Mouse (Mus musculus): ENCODE results near the gene Hnrnpm. TPM values are rescaled to one million over a fixed set of nuclear protein-coding genes. Genes with fewer than 3 reads are reported as not detected.
"Not testable (repeated sequence)": the region's sequence is repeated elsewhere in the genome, so short reads cannot be mapped to it uniquely, and the experiment has no call there.

Hnrnpm gene
- 115 and 122 TPM in 2 replicates for polyA plus RNA-seq (2015; fragmentation: Nextera tagmentation; extraction: Ambion mirVana)

GRCm38 (mm10) chr17:33686760-33687159, at the start of gene Hnrnpm:
Gene Hnrnpm, minus strand, starts transcription at chr17:33686860.
- WGBS, result 96% methylated on average over 1 of the region's 1 CpGs
- peak within 1 kb of the TSS; percentile 56 for H3K9ac ChIP-seq (ENCODE audit: low read length)
- H3K27me3 ChIP-seq (ENCODE audit: control insufficient read depth, insufficient read depth, low read length), result no peaks in the 10 kb centered on the region
- TF ChIP-seq EP300 (optimal IDR thresholded peaks at IDR 0.05), result no peak
- no peak for TF ChIP-seq CTCF (IDR thresholded peaks at IDR 0.05; ENCODE audit: low read depth)
- DNase-seq (ENCODE audit: low spot score) (no peak), ATAC-seq (ENCODE audit: low FRiP score, low TSS enrichment) (no peak)
- H3K9me3 ChIP-seq (ENCODE audit: control insufficient read depth, low read length), result no peaks in the 10 kb centered on the region
- peaks cover 3% of the 10 kb centered on the region; the same call in 1 of the 2 replicates for H3K4me1 ChIP-seq (replicated peaks; ENCODE audit: control insufficient read depth, insufficient read depth)
- peaks cover 5% of the 10 kb centered on the region; the same call in 1 of the 2 replicates for H3K36me3 ChIP-seq (ENCODE audit: control insufficient read depth, insufficient read depth, low read length)
- peak within 1 kb of the TSS; percentile 94; the same call in 1 of the 2 replicates for H3K4me3 ChIP-seq (ENCODE audit: low read depth, low read length)
- peak within 1 kb of the TSS; percentile 97; the same call in 1 of the 2 replicates for H3K27ac ChIP-seq (replicated peaks)
- H3K4me2 ChIP-seq (replicated peaks; ENCODE audit: low read depth), result peak within 1 kb of the TSS; percentile 87

GRCm38 (mm10) chr17:33733526-33733925, 46.9 kb upstream of the Hnrnpm start:
- not testable (repeated sequence) for H3K4me1 ChIP-seq (replicated peaks; ENCODE audit: control insufficient read depth, insufficient read depth); DNase-seq (ENCODE audit: low spot score); H3K4me3 ChIP-seq (ENCODE audit: low read depth, low read length); H3K4me2 ChIP-seq (replicated peaks; ENCODE audit: low read depth); H3K27ac ChIP-seq (replicated peaks); H3K36me3 ChIP-seq (ENCODE audit: control insufficient read depth, insufficient read depth, low read length); ATAC-seq (ENCODE audit: low FRiP score, low TSS enrichment); H3K9me3 ChIP-seq (ENCODE audit: control insufficient read depth, low read length); H3K9ac ChIP-seq (ENCODE audit: low read length); H3K27me3 ChIP-seq (ENCODE audit: control insufficient read depth, insufficient read depth, low read length)
- 78% methylated on average over 10 of the region's 10 CpGs for WGBS

- not testable (repeated sequence) for ATAC-seq (ENCODE audit: low FRiP score, low TSS enrichment); H3K9me3 ChIP-seq (ENCODE audit: control insufficient read depth, low read length); H3K36me3 ChIP-seq (ENCODE audit: control insufficient read depth, insufficient read depth, low read length); H3K4me3 ChIP-seq (ENCODE audit: low read depth, low read length); H3K27ac ChIP-seq (replicated peaks); H3K9ac ChIP-seq (ENCODE audit: low read length); H3K4me1 ChIP-seq (replicated peaks; ENCODE audit: control insufficient read depth, insufficient read depth); H3K4me2 ChIP-seq (replicated peaks; ENCODE audit: low read depth); DNase-seq (ENCODE audit: low spot score); H3K27me3 ChIP-seq (ENCODE audit: control insufficient read depth, insufficient read depth, low read length)
- 41% methylated on average over 9 of the region's 9 CpGs for WGBS
These were observed 46.0 kb upstream of the Hnrnpm start for GRCm38 (mm10) chr17:33732556-33733083.

- no peak for ATAC-seq (ENCODE audit: low FRiP score, low TSS enrichment)
- no peaks in the 10 kb centered on the region for H3K4me1 ChIP-seq (replicated peaks; ENCODE audit: control insufficient read depth, insufficient read depth)
- no peaks in the 10 kb centered on the region for H3K27me3 ChIP-seq (ENCODE audit: control insufficient read depth, insufficient read depth, low read length)
- no peak overlapping the region for H3K4me3 ChIP-seq (ENCODE audit: low read depth, low read length)
- no peak overlapping the region for H3K4me2 ChIP-seq (replicated peaks; ENCODE audit: low read depth)
- WGBS, result 60% methylated on average over 2 of the region's 2 CpGs
- no peaks in the 10 kb centered on the region for H3K36me3 ChIP-seq (ENCODE audit: control insufficient read depth, insufficient read depth, low read length)
- no peaks in the 10 kb centered on the region for H3K9me3 ChIP-seq (ENCODE audit: control insufficient read depth, low read length)
- H3K9ac ChIP-seq (ENCODE audit: low read length), result no peak overlapping the region
- DNase-seq (ENCODE audit: low spot score), result no peak
- TF ChIP-seq EP300 (optimal IDR thresholded peaks at IDR 0.05) (no peak), CTCF (IDR thresholded peaks at IDR 0.05; ENCODE audit: low read depth) (peak; percentile 66)
- H3K27ac ChIP-seq (replicated peaks), result no peak overlapping the region
These were observed 42.6 kb upstream of the Hnrnpm start for GRCm38 (mm10) chr17:33729215-33729614.

- ATAC-seq (ENCODE audit: low FRiP score, low TSS enrichment) (no peak), DNase-seq (ENCODE audit: low spot score) (no peak)
- H3K9ac ChIP-seq (ENCODE audit: low read length), result no peak overlapping the region
- H3K27me3 ChIP-seq (ENCODE audit: control insufficient read depth, insufficient read depth, low read length), result no peaks in the 10 kb centered on the region
- H3K36me3 ChIP-seq (ENCODE audit: control insufficient read depth, insufficient read depth, low read length), result no peaks in the 10 kb centered on the region
- WGBS, result 77% methylated on average over 2 of the region's 2 CpGs
- no peak overlapping the region for H3K4me2 ChIP-seq (replicated peaks; ENCODE audit: low read depth)
- no peak overlapping the region for H3K4me3 ChIP-seq (ENCODE audit: low read depth, low read length)
- TF ChIP-seq CTCF (IDR thresholded peaks at IDR 0.05; ENCODE audit: low read depth), result no peak
- no peaks in the 10 kb centered on the region for H3K4me1 ChIP-seq (replicated peaks; ENCODE audit: control insufficient read depth, insufficient read depth)
- H3K27ac ChIP-seq (replicated peaks), result no peak overlapping the region
- no peaks in the 10 kb centered on the region for H3K9me3 ChIP-seq (ENCODE audit: control insufficient read depth, low read length)
These were observed 41.7 kb upstream of the Hnrnpm start for GRCm38 (mm10) chr17:33728396-33728795.

- H3K36me3 ChIP-seq (ENCODE audit: control insufficient read depth, insufficient read depth, low read length), result no peaks in the 10 kb centered on the region
- TF ChIP-seq EP300 (optimal IDR thresholded peaks at IDR 0.05) (no peak), CTCF (IDR thresholded peaks at IDR 0.05; ENCODE audit: low read depth) (no peak)
- no peak overlapping the region for H3K9ac ChIP-seq (ENCODE audit: low read length)
- no peak for DNase-seq (ENCODE audit: low spot score)
- H3K4me2 ChIP-seq (replicated peaks; ENCODE audit: low read depth), result no peak overlapping the region
- no peak overlapping the region for H3K27ac ChIP-seq (replicated peaks)
- no peaks in the 10 kb centered on the region for H3K9me3 ChIP-seq (ENCODE audit: control insufficient read depth, low read length)
- no peak overlapping the region for H3K4me3 ChIP-seq (ENCODE audit: low read depth, low read length)
- no peaks in the 10 kb centered on the region for H3K27me3 ChIP-seq (ENCODE audit: control insufficient read depth, insufficient read depth, low read length)
- 82% methylated on average over 7 of the region's 7 CpGs for WGBS
- H3K4me1 ChIP-seq (replicated peaks; ENCODE audit: control insufficient read depth, insufficient read depth), result no peaks in the 10 kb centered on the region
- no peak for ATAC-seq (ENCODE audit: low FRiP score, low TSS enrichment)
These were observed 33.2 kb upstream of the Hnrnpm start for GRCm38 (mm10) chr17:33719736-33720378.

Measured in stomach, postnatal 0 days (tissue).